Mouse (Mus musculus) adrenal gland, postnatal 10 days (tissue): Measurements from ENCODE around the gene Tnni2. TPM values are rescaled to one million over a fixed set of nuclear protein-coding genes. Genes with fewer than 3 reads are reported as not detected.
A peak's percentile ranks its signal among the peaks of the same experiment; 100 is the strongest.

Source experiments
- DNase-seq: peaks from one replicate; pipeline ENCODE4 v3.0.0; 2021; ENCODE audit warnings: mixed read lengths
- total RNA-seq, 2 experiments: library from RNA; stranded (reverse); gene quantifications; 2 replicates each; pipeline ENCODE4 v1.2.3; 2021

Tnni2 gene
- total RNA-seq, 2 experiments from 2014 or later, result 196 to 793 TPM

DNA sequence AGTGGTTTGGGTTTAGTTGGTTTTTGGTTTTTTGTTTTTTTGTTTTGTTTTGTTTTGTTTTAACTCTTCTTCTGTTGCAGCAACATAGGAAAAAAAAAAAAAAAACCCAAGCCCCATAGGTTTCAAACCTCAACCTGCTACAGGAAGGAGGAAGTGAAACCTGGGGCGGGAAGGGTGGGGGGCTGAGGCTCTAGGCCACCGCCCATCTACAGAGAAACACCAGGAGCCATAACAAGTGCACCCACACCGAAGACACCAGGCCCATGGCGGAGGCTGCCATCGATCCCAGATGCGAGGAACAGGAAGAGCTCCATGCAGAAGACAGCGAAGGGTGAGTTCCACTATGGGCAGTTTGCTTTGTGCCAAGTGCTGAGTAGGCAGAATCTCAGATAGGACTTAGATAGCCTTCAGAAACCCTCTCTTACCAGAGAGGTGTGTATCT is 19.0 kb downstream of the Tnni2 start, which contains the start of gene Lsp1:
Gene Lsp1, plus strand, starts transcription at position 174 of the 442 bp plus-strand sequence.
- DNase-seq, result no peak

- no peak for DNase-seq
These were observed 19.8 kb downstream of the Tnni2 start for GRCm38 (mm10) chr7:142461446-142461845.

GRCm38 (mm10) chr7:142462190-142462589 is 20.6 kb downstream of the Tnni2 start:
- DNase-seq, result no peak

GRCm38 (mm10) chr7:142462594-142463078 is 21.0 kb downstream of the Tnni2 start:
- no peak for DNase-seq

DNA sequence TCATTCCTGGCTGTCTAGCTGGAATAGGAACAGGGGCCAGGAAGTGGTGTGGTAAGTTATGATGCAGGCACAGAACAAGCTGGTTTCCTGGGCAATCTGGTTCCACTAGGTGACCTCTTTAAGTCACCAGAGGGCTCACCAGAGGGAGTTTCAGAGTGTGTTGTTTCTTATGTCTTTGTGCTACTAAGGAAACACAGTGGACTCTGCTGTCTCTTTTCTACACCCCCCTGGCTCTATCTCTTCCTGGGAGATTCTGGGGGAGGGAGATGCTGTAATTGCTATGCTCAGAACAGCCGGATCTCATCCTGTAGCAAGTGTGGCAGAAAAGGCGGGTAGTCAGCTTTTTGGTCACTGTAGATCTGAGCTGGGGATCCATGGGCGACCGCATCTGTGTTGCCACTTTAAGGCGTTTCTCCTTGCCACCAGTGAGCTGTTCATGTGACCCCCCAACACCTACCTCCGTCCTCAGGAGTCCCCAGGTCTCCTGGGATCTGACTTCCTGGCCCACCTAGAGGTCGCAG is 28.6 kb downstream of the Tnni2 start:
- no peak for DNase-seq

DNA sequence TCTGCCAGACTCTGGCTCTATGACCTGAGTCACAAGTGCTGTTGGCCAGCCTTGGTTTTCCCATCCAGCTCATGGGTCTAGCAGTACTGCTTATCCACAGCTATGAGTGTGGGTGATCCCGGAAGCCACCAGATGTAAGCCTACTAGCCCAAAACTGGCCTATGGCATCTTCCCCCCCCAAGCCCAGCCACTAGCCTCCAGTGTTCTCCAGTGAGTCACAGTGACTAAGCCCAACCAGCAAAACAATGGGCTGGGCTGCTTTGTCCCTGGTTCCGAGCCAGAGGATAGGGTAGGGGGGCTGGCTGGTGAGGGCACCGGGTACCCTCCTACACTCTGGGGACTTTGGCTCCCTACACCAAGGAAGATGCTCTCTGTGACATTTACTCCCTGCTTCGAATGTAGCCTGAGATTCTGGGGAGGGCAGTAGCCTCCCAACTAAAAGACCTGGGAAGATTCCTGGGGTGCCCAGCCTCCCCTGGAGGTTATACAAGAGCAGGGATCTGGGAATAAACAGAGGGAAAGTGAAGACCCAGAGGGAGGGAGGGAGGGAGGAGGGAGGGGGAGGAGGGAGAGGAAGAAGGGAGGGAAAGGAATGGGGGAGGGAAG is 29.3 kb downstream of the Tnni2 start:
- peak; percentile 60 for DNase-seq

DNA sequence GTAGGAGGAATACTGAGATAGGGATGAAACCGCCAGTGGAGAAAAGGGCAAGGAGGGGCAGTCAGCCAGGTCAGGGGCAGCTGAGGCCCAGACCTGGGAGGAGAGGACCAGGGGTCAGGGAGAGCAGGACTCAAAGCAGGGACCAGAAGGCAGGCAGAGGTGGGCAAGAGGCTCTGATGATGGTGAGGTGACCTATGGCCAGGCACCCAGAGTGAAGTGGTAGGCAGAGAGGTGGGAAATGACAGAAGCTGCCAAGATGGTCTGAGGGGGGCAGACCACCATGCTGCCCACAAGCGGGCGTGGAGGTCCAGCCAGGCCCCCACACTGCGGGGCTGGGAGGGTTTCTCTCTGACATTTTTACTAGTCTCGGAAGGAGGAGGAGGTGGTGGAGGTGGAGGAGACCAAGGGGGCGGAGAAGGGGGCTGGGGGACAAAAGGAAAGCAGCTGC is 29.8 kb downstream of the Tnni2 start:
- DNase-seq, result no peak

GRCm38 (mm10) chr7:142471884-142472570 is 30.4 kb downstream of the Tnni2 start:
- peak; percentile 60 for DNase-seq

- DNase-seq, result no peak
These were observed 31.3 kb downstream of the Tnni2 start for GRCm38 (mm10) chr7:142472936-142473335.

DNA sequence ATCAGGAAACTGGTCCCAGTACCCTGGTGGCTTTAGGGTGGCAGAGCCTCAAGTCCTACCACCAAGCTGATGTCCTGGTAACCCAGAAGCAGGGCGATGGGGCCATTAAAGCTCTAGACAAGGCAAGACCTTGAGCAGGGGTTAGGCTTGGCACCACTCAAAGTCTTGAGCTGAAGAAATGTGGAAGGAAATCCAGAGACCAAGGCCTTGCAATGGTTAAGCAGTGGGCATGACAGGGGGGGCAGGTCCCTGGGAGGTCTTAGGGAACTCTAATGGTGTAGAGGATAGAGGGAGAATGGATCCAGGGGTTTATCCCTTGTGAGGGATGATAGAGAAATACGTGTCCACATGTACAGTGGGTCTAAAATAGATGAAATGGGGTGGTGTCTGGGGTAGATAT is 31.9 kb downstream of the Tnni2 start:
- DNase-seq, result no peak

DNA sequence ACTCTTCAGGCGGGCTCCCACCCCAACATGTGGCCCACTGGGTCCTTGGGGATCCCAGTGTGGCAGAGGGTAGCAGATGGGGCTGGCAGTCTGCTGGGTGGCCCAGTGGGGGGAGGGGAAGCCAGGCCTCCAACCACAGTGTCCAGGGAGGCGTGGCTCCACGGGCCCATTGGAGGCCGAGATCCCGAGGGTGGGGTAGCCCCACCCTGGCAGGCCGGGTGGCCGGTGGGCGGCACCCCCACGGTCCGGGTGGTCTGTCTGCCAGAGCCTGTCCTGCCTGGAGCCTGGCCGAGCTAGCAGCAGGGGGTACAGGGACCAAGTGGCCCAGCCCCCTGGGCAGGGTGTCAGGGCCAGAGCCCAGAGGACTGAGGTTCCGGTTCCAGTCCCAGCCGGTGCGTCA is 33.2 kb downstream of the Tnni2 start:
- no peak for DNase-seq

DNA sequence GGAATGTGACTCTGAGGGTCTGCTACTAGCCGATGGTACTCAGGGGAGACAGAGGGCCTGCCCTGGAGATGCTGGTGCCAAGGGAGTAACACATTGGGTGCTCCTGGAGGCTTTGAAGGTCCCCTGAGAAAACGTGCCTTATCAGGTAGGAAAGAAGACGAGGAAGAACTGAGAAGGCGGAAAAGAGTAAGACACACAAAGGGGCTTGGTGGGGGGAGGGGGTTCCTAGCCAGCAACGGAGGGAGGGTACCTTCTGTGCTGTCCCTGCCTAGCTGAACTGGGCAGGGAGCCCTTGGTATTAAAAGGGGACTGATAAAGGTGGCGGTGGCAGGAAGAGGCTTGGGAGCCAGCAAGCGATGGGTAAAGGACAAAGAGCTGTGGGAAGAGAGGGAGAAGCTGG is 34.0 kb downstream of the Tnni2 start:
- no peak for DNase-seq

DNA sequence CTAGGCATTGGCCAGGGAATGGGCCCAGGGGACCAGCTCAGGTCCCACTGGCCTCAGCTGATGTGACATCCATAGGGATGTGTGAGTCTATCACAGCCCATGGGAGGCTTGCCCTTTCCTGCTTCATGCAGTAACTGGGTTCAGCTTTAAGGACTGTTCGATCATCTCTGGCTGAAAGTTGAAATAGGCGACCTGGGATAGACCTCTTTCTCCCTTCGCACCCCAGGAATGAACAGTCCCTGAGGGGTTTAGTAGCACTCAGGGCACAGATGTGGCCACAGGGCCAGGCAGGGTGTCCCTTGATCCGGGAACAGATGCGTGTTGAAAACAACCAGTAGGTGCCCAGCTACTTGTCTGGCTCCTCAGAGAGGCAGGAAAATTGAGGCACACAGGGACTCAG is 34.7 kb downstream of the Tnni2 start:
- no peak for DNase-seq

- no peak for DNase-seq
These were observed 35.3 kb downstream of the Tnni2 start for GRCm38 (mm10) chr7:142476795-142477452.

GRCm38 (mm10) chr7:142478001-142478400 is 36.4 kb downstream of the Tnni2 start:
- no peak for DNase-seq

- DNase-seq, result no peak
These were observed 37.0 kb downstream of the Tnni2 start for GRCm38 (mm10) chr7:142478574-142478973.

DNA sequence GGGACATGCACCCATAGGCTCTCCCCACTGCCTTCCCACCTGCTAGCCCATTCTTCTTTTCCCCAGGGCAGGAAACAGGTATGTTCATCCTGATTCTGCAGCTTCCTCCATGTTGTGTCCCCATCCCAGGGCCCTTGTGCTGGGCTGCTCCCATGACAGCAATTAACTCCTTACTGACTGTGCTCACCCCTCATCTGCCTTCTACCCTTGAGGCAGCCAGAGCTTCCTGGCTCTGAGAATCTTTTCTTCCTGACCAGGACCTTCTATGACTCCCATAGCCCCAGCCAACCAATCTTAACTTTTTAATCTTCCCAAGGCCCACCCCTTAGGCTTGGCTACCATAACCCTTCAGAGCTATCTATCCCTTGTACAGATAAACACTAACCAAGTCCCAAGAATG is 37.7 kb downstream of the Tnni2 start:
- no peak for DNase-seq

GRCm38 (mm10) chr7:142479886-142480285 is 38.3 kb downstream of the Tnni2 start:
- no peak for DNase-seq

- DNase-seq, result no peak
These were observed 39.1 kb downstream of the Tnni2 start for GRCm38 (mm10) chr7:142480661-142481060.

DNA sequence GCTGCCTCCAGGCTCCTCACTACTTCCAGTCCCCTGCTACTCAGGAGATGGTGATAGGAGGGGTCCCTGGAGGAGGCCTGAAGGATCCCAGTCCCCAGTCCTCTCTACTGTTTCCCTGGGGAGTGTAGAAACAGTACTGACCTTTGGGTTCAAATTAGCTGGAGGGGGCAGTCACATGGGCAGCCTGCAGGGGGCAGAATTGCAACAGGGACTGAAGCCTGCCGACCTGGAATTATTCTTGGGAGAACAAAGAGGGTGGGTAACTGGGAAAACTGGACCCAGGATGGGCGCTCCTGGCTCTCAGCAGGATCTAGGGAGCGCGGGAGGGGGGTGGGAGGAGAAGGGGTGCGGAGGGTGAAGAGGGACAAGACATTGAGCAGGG is 39.6 kb downstream of the Tnni2 start:
- peak; percentile 72 for DNase-seq

DNA sequence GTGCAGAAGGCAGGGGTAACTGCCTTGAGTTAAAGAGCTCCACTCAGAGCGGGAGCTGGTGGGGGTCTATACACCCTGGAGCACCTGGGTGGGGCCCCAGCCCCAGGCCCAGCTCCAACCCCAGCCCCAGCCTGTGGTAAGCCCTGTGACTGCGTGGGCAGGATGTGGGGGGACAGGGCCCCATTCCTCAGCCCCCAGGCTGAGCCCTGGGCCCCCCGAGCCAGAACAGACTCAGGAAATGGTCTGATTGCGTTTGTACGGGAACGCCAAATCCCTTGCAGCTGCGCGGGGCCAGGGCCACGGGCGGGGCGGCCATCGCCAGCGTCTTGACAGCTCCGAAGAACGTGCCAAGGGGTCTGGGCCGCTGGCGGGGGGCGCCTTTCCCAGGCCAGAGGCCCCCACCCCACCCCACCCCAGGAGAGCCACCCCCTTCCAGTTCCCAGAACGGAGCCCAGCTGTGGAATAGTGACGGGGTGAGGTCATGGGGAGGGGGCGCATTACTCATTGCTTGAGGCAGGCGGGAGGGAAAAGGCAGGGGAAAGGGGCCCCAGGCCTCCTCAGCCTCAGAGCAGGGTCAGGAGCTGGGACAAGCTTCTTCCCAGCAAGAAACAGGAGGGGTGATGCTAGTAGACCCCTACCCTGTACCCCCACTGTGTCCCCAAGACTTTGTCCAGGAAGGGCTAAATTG is 40.1 kb downstream of the Tnni2 start:
- DNase-seq, result peak; percentile 48

DNA sequence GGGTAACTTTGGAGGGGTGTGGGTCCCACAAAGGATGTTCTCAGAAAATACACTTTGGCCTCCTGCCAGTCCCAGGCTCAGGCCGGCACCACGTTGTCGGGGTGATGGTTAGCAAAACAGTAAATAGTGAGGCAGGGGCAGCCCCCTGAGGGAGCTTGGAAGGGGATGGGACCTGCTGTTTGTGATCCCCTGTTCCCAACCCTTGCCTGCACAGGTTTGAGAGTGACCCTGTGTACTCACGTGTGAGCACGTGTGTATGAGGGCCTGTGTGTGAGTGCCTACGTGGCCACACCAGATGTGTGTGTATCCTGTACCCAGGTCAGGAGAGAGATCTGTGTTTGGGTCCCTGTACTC is 40.6 kb downstream of the Tnni2 start:
- no peak for DNase-seq

DNA sequence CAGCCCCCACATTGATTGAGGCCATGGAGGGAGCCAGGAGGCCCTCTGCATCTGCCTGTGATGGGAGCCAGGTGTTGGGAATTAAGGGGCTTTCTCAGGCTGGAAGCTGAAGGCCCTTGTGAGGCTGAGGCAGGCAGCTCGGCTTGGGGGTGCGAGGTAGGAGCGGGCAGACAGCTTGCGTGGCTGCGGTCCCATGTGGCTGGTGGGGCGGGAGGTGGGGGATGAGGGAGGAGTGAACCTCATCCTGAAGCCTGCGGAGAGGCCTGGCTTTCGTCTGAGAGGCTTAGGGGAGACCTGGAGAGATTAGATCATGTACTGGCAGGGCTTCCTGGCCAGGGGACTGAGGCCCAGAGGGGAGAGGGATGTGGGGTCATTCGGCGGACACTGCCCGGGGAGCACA is 41.5 kb downstream of the Tnni2 start:
- DNase-seq, result no peak
